Mouse (Mus musculus): ENCODE measurements at regions not wholly inside any gene's neighbourhood (a gene's known extent, or its start where the extent isn't known, plus 50 kb on each side); places are given as distances from the start of the nearest gene placed in this dataset.

GRCm38 (mm10) chr7:128834894-128835293 is 90.2 kb downstream of the Sec23ip start:
- no peak overlapping the region for H3K4me3 ChIP-seq (ENCODE audit: insufficient read depth, low read depth, low read length)
- no peaks in the 10 kb centered on the region for H3K4me1 ChIP-seq (ENCODE audit: control insufficient read depth, insufficient read depth, low read length)
- WGBS: 58% methylated on average over 7 of the region's 7 CpGs
- TF ChIP-seq CTCF (IDR thresholded peaks at IDR 0.05; ENCODE audit: insufficient read depth, low read depth, low read length): no peak
- TF ChIP-seq POLR2A (IDR thresholded peaks at IDR 0.05; ENCODE audit: insufficient read depth, low read depth, low read length): no peak
- H3K27ac ChIP-seq (ENCODE audit: insufficient read depth, low read depth, low read length): no peak overlapping the region

GRCm38 (mm10) chr7:128836435-128836834 is 91.7 kb downstream of the Sec23ip start:
- Histone ChIP-seq H3K27ac (ENCODE audit: insufficient read depth, low read depth, low read length) (no peak overlapping the region), H3K4me3 (ENCODE audit: insufficient read depth, low read depth, low read length) (no peak overlapping the region), H3K4me1 (ENCODE audit: control insufficient read depth, insufficient read depth, low read length) (no peaks in the 10 kb centered on the region)
- WGBS: 83% methylated on average over 6 of the region's 6 CpGs
- no peak for TF ChIP-seq POLR2A (IDR thresholded peaks at IDR 0.05; ENCODE audit: insufficient read depth, low read depth, low read length)
- no peak for TF ChIP-seq CTCF (IDR thresholded peaks at IDR 0.05; ENCODE audit: insufficient read depth, low read depth, low read length)

DNA sequence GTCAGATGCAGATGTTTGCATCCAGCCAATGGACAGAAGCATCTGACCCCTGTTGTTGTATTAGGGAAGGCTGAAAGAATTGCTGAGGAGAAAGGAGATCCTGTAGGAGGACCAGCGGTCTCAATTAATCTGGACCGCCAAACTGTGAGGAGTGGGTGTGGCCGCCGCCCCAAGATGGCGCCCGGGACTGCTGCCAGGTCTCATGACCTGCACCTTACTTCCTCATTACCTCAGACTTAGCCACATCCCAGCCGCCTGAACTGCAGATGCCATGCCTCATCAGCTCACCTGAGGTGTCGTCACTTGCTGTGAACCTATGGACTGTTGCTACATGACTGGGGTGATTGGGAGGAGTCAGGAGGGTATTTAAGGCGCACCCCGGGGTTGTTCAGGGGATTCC is 97.8 kb downstream of the Sec23ip start:
- no peak for TF ChIP-seq CTCF (IDR thresholded peaks at IDR 0.05; ENCODE audit: insufficient read depth, low read depth, low read length)
- TF ChIP-seq POLR2A (IDR thresholded peaks at IDR 0.05; ENCODE audit: insufficient read depth, low read depth, low read length): no peak
- 94% methylated on average over 10 of the region's 10 CpGs for WGBS
- no peaks in the 10 kb centered on the region for H3K4me1 ChIP-seq (ENCODE audit: control insufficient read depth, insufficient read depth, low read length)
- no peak overlapping the region for H3K27ac ChIP-seq (ENCODE audit: insufficient read depth, low read depth, low read length)
- H3K4me3 ChIP-seq (ENCODE audit: insufficient read depth, low read depth, low read length): no peak overlapping the region

DNA sequence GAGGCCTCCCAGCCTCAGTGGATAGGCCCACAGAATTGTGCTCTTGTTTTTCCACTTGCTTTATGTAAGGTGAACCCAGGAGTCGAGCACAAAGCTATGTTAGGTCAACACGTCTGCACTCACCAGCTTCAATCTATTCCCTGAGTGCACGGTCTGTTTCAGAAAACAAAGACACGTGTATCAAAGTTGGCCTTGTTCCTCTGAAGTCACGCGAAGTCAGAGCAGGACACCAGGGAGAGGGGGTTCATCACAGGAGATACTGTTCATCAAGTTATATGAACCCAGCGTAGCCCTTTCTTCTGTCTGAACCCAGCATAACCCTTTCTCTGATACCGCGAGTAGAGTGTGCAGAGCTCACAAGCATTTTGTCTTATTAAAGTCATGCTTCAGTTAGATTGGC is 98.8 kb downstream of the Sec23ip start:
- H3K27ac ChIP-seq (ENCODE audit: insufficient read depth, low read depth, low read length): no peak overlapping the region
- WGBS: 85% methylated on average over 9 of the region's 9 CpGs
- TF ChIP-seq POLR2A (IDR thresholded peaks at IDR 0.05; ENCODE audit: insufficient read depth, low read depth, low read length): no peak
- no peak for TF ChIP-seq CTCF (IDR thresholded peaks at IDR 0.05; ENCODE audit: insufficient read depth, low read depth, low read length)
- no peaks in the 10 kb centered on the region for H3K4me1 ChIP-seq (ENCODE audit: control insufficient read depth, insufficient read depth, low read length)
- H3K4me3 ChIP-seq (ENCODE audit: insufficient read depth, low read depth, low read length): no peak overlapping the region

DNA sequence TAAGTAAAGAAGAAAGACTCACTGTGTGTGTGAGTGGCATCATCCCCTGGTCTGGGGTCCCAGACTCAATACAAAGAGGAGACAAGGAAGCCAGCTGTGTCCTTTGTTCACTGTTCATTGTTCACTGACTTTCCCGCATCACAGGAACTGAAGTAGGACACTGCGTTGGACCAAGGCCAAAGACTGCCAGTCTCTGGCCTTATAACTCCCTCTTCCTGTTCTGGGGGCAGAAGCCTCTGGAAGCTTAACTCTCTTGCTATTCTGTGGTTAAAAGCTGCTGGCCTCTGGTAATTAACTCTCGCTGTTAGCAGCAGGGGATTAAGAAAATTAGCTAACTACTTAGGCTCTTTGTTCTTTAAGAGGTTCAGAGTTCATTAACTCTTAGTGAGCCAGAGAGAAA is 104.5 kb downstream of the Sec23ip start:
- Histone ChIP-seq H3K4me1 (ENCODE audit: control insufficient read depth, insufficient read depth, low read length) (no peaks in the 10 kb centered on the region), H3K4me3 (ENCODE audit: insufficient read depth, low read depth, low read length) (no peak overlapping the region), H3K27ac (ENCODE audit: insufficient read depth, low read depth, low read length) (no peak overlapping the region)
- WGBS: 22% methylated on average over 3 of the region's 3 CpGs
- no peak for TF ChIP-seq CTCF (IDR thresholded peaks at IDR 0.05; ENCODE audit: insufficient read depth, low read depth, low read length)
- no peak for TF ChIP-seq POLR2A (IDR thresholded peaks at IDR 0.05; ENCODE audit: insufficient read depth, low read depth, low read length)

DNA sequence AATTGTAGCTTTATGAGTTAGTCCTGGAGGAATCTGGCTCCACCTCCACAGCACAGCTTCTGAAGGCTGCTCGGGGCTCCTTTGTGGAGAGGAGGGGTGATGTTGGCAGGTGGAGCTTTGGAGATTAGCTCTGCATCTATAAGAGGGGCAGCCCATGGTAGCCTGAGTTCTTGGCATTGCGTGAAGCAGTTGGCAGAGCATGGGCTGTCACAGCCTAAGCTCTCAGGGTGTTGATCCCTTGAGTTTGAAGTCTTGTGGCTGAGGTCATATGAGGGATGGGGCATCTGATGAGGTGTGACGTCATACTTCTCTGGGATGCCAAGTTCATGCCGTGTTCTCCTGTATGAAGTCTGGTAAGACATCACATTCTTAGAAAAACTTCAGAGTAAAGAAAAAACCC is 109.5 kb downstream of the Sec23ip start:
- Histone ChIP-seq H3K27ac (ENCODE audit: insufficient read depth, low read depth, low read length) (no peak overlapping the region), H3K4me3 (ENCODE audit: insufficient read depth, low read depth, low read length) (no peak overlapping the region), H3K4me1 (ENCODE audit: control insufficient read depth, insufficient read depth, low read length) (no peaks in the 10 kb centered on the region)
- 44% methylated on average over 4 of the region's 4 CpGs for WGBS
- no peak for TF ChIP-seq CTCF (IDR thresholded peaks at IDR 0.05; ENCODE audit: insufficient read depth, low read depth, low read length)
- no peak for TF ChIP-seq POLR2A (IDR thresholded peaks at IDR 0.05; ENCODE audit: insufficient read depth, low read depth, low read length)

GRCm38 (mm10) chr7:128854690-128855343 is 110.1 kb downstream of the Sec23ip start:
- no peak for TF ChIP-seq POLR2A (IDR thresholded peaks at IDR 0.05; ENCODE audit: insufficient read depth, low read depth, low read length)
- no peak overlapping the region for H3K4me3 ChIP-seq (ENCODE audit: insufficient read depth, low read depth, low read length)
- WGBS: 59% methylated on average over 18 of the region's 18 CpGs

GRCm38 (mm10) chr7:128860141-128860540 is 115.4 kb downstream of the Sec23ip start:
- Histone ChIP-seq H3K27ac (ENCODE audit: insufficient read depth, low read depth, low read length) (no peak overlapping the region), H3K4me1 (ENCODE audit: control insufficient read depth, insufficient read depth, low read length) (no peaks in the 10 kb centered on the region), H3K4me3 (ENCODE audit: insufficient read depth, low read depth, low read length) (no peak overlapping the region)
- TF ChIP-seq POLR2A (IDR thresholded peaks at IDR 0.05; ENCODE audit: insufficient read depth, low read depth, low read length) (no peak), CTCF (IDR thresholded peaks at IDR 0.05; ENCODE audit: insufficient read depth, low read depth, low read length) (peak; percentile 57)
- WGBS: 1% methylated on average over 3 of the region's 3 CpGs

More at GRCm38 (mm10) chr7:128854690-128855343, 110.1 kb downstream of the Sec23ip start:
- no peak overlapping the region for H3K27ac ChIP-seq (ENCODE audit: insufficient read depth, low read depth, low read length)
- H3K4me1 ChIP-seq (ENCODE audit: control insufficient read depth, insufficient read depth, low read length): no peaks in the 10 kb centered on the region

- Histone ChIP-seq H3K4me3 (ENCODE audit: insufficient read depth, low read depth, low read length) (no peak overlapping the region), H3K4me1 (ENCODE audit: control insufficient read depth, insufficient read depth, low read length) (no peaks in the 10 kb centered on the region), H3K27ac (ENCODE audit: insufficient read depth, low read depth, low read length) (no peak overlapping the region)
- 24% methylated on average over 4 of the region's 4 CpGs for WGBS
- TF ChIP-seq CTCF (IDR thresholded peaks at IDR 0.05; ENCODE audit: insufficient read depth, low read depth, low read length) (no peak), POLR2A (IDR thresholded peaks at IDR 0.05; ENCODE audit: insufficient read depth, low read depth, low read length) (no peak)
Observed at GRCm38 (mm10) chr7:128860709-128861108, 116.0 kb downstream of the Sec23ip start.

- no peak overlapping the region for H3K4me3 ChIP-seq (ENCODE audit: insufficient read depth, low read depth, low read length)
- WGBS: 91% methylated on average over 8 of the region's 8 CpGs
- H3K27ac ChIP-seq (ENCODE audit: insufficient read depth, low read depth, low read length): no peak overlapping the region
- H3K4me1 ChIP-seq (ENCODE audit: control insufficient read depth, insufficient read depth, low read length): no peaks in the 10 kb centered on the region
- no peak for TF ChIP-seq CTCF (IDR thresholded peaks at IDR 0.05; ENCODE audit: insufficient read depth, low read depth, low read length)
- TF ChIP-seq POLR2A (IDR thresholded peaks at IDR 0.05; ENCODE audit: insufficient read depth, low read depth, low read length): no peak
Observed at GRCm38 (mm10) chr7:128861376-128861775, 116.6 kb downstream of the Sec23ip start.
